Mouse (Mus musculus) ES-E14 (cell line): Measurements from ENCODE around the gene Elmo1. TPM values are rescaled to one million over a fixed set of nuclear protein-coding genes. Genes with fewer than 3 reads are reported as not detected.

Source experiments
- DNase-seq: peaks from one replicate; pipeline ENCODE4 v3.0.0-alpha.2; 2013; ENCODE audit warnings: low read depth, low spot score
- H3K27ac ChIP-seq: 2 replicates; pipeline ENCODE4 v1.5.1; 2012; ENCODE audit warnings: low read depth, mild to moderate bottlenecking, low read length, moderate library complexity, mixed read lengths; ENCODE audit not compliant: poor library complexity, insufficient read depth, severe bottlenecking
- H3K36me3 ChIP-seq: 2 replicates; pipeline ENCODE4 v1.6.1; 2012; ENCODE audit warnings: mild to moderate bottlenecking, low read length, moderate library complexity, mixed read lengths; ENCODE audit not compliant: control insufficient read depth, poor library complexity, insufficient read depth, severe bottlenecking
- H3K4me1 ChIP-seq, 2 experiments: fragments of 150-350 bp in 1 of 2; sonication (generic) in 1 of 2; 2 replicates each; pipeline ENCODE4 v1.6.1; 2012; ENCODE audit warnings: low read length in 2 of 2, mild to moderate bottlenecking in 1 of 2, mixed read lengths in 1 of 2; ENCODE audit not compliant: control insufficient read depth in 2 of 2, insufficient read depth in 2 of 2, poor library complexity in 1 of 2
- H3K4me3 ChIP-seq, 2 experiments: fragments of 150-350 bp in 1 of 2; sonication (generic) in 1 of 2; 2 replicates each; pipeline ENCODE4 v1.5.1; 2012; ENCODE audit warnings: low read length in 2 of 2, low read depth in 1 of 2, mild to moderate bottlenecking in 1 of 2, mixed read lengths in 1 of 2; ENCODE audit not compliant: insufficient read depth in 1 of 2, poor library complexity in 1 of 2, severe bottlenecking in 1 of 2
- H3K9ac ChIP-seq: 2 replicates; pipeline ENCODE4 v1.6.1; 2012; ENCODE audit warnings: low read depth, mild to moderate bottlenecking, low read length, mixed read lengths; ENCODE audit not compliant: poor library complexity, insufficient read depth, severe bottlenecking
- H3K9me3 ChIP-seq: fragments of 150-350 bp; sonication (generic); 2 replicates; pipeline ENCODE4 v1.6.1; 2012; ENCODE audit warnings: low read depth, mild to moderate bottlenecking, low read length; ENCODE audit not compliant: control insufficient read depth, insufficient read depth
- CHD2 ChIP-seq: IDR thresholded peaks from 2 replicates; pipeline ENCODE4 v1.6.1; 2014; ENCODE audit warnings: mild to moderate bottlenecking, low read depth, low read length, inconsistent platforms
- HCFC1 ChIP-seq: IDR thresholded peaks from 2 replicates; pipeline ENCODE4 v1.6.1; 2012; ENCODE audit warnings: low read length, inconsistent platforms, borderline replicate concordance; ENCODE audit not compliant: insufficient read depth
- MAFK ChIP-seq: IDR thresholded peaks from 2 replicates; pipeline ENCODE4 v1.6.1; 2014; ENCODE audit warnings: mild to moderate bottlenecking, low read depth, low read length, inconsistent platforms; ENCODE audit not compliant: insufficient read depth
- ZC3H11A ChIP-seq: IDR thresholded peaks from 2 replicates; pipeline ENCODE4 v1.6.1; 2012; ENCODE audit warnings: low read depth, mild to moderate bottlenecking, inconsistent platforms, low read length, borderline replicate concordance
- ZNF384 ChIP-seq: IDR thresholded peaks from 2 replicates; pipeline ENCODE4 v1.6.1; 2012; ENCODE audit warnings: low read depth, low read length, inconsistent platforms
- in situ Hi-C, 2 experiments: fragments of 600-800 bp; cut with MboI; formaldehyde crosslinking; loops; one replicate each; pipeline ENCODE4 v1.15.1; 2025; ENCODE audit warnings: low sequenced_read_pairs in 2 of 2, inconsistent platforms in 1 of 2; ENCODE audit not compliant: unreplicated experiment in 2 of 2
- total RNA-seq: library from RNA; depleted of rRNA; stranded (reverse); fragments of 300-350 nt; gene quantifications from 2 replicates; pipeline ENCODE4 v1.2.3, GENCODE M21; 2012

Elmo1 gene
- total RNA-seq, 1 experiment, result 3.7 TPM

DNA sequence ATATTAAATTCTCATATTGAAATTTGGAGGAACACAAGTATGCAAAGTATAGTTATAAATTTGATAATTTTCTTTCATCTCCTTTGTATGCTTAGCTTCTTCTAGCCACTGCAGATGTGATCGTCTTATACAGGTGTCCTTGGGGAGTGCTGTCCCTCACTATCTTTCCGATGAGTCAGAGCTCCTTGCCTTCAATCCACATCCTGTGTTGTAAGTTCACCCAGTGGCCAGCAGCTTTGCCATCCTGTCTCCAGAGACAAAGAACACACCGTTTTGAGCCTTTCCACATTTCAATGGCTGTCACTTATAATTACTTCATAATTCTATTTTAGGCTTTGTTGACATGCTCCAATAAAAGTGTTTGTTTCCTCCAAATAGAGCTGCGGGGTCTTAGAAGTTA, 425.7 kb downstream of the Elmo1 start:
- Histone ChIP-seq H3K9me3 (no peaks in the 10 kb centered on the region), H3K36me3 (no peaks in the 10 kb centered on the region), H3K4me1 (no peaks in the 10 kb centered on the region), H3K9ac (no peak overlapping the region), H3K4me3 (no peak overlapping the region), H3K27ac (no peak overlapping the region)
- DNase-seq, result no peak
- in situ Hi-C loops, result no loop called here
- TF ChIP-seq MAFK (no peak), ZC3H11A (no peak), HCFC1 (no peak)

DNA sequence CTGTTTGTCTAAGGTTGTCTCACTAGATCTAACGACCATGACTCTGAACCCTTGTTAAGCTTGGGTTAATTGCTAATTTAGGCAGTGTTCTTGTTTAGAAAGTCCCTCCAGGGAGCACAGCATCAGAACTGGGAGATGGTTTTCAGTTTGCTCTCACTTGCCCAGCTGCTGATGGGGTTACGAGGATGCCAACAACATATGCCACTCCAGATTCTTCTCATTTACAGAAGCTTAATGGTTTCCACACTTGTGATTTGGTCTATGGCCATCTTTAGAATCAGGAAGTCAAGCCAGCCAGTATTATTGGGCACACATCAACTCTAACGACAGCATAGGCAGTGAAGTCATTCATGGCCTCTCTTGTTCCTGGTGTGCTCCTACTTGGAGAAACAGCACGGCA, 427.3 kb downstream of the Elmo1 start:
- TF ChIP-seq ZNF384, result no peak
- no peak for TF ChIP-seq MAFK
- no peak for TF ChIP-seq HCFC1
- no peak for TF ChIP-seq CHD2
- no peak for TF ChIP-seq ZC3H11A
- no peak for DNase-seq
- Histone ChIP-seq H3K27ac (no peak overlapping the region), H3K9me3 (no peaks in the 10 kb centered on the region), H3K36me3 (no peaks in the 10 kb centered on the region), H3K9ac (no peak overlapping the region), H3K4me1 (no peaks in the 10 kb centered on the region), H3K4me3 (no peak overlapping the region)
- in situ Hi-C loops, result no loop called here

DNA sequence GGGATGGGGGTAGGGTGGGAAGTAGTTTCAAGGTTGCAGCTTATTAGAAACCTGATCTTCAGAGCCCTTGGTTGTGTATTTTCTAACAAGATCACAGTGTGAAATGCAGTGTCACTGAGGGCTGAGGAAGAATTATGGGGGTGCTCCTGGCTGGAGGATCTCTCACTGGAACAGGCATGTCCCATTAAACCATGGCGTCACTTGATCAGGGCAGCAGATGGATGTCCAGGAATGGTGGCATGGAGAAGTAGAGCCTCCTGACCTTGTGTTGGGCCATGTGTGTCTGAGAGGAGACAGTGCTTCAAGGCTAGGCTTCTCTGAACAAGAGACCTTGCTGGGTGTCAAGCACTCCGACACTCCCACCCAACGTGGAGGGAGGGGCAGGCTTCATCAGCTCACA, 431.1 kb downstream of the Elmo1 start:
- Histone ChIP-seq H3K36me3 (no peaks in the 10 kb centered on the region), H3K27ac (no peak overlapping the region), H3K9me3 (no peaks in the 10 kb centered on the region), H3K4me3 (no peak overlapping the region), H3K4me1 (no peaks in the 10 kb centered on the region), H3K9ac (no peak overlapping the region)
- TF ChIP-seq MAFK (no peak), ZNF384 (no peak), ZC3H11A (no peak), HCFC1 (no peak)
- in situ Hi-C loops, result no loop called here
- DNase-seq, result no peak

DNA sequence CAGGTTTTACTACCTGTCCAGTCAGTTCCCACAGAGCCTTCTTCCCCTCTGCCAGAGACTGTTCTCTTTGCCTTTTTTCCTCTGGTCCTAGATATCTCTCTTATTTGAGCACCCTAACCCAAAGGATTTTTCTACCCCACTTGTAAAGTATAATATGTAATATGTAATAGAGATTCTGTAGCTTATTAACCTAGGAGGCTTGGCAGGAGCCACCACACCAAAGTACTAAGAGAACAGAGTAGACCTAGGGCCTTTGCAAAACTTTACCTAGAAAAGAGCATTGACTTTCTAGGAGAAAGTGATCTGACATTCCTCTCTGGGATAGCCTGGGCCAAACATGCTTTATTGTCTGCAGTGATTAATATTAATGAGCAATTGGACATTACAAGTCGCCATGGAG, 433.3 kb downstream of the Elmo1 start:
- no peak overlapping the region for H3K9ac ChIP-seq
- in situ Hi-C loops, result no loop called here
- no peak overlapping the region for H3K27ac ChIP-seq
- TF ChIP-seq ZC3H11A (no peak), CHD2 (no peak), HCFC1 (no peak), ZNF384 (no peak), MAFK (no peak)
- H3K4me3 ChIP-seq, result no peak overlapping the region
- no peak for DNase-seq
- no peaks in the 10 kb centered on the region for H3K36me3 ChIP-seq
- no peaks in the 10 kb centered on the region for H3K4me1 ChIP-seq
- no peaks in the 10 kb centered on the region for H3K9me3 ChIP-seq

DNA sequence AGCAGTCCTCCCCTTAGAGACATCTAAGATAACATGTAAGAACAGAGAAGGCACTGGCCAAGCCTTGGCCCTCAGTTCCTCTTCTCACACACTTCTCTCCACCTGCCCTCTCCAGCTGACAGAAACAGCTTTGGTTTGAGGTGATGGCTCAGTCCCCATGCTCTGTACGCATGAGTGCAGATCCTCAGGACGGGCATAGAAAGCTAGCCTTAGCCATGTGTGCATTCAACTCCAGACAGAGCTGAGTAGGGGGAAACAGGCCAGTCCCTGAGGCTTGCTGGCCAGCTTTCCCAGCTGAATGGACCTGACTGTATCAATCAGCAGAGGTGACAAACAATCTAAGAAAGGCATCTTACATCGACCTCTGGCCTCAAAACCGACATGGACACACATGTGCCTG, 435.4 kb downstream of the Elmo1 start:
- Histone ChIP-seq H3K9ac (no peak overlapping the region), H3K36me3 (no peaks in the 10 kb centered on the region), H3K27ac (no peak overlapping the region), H3K4me3 (no peak overlapping the region), H3K4me1 (no peaks in the 10 kb centered on the region), H3K9me3 (no peaks in the 10 kb centered on the region)
- TF ChIP-seq HCFC1, result no peak
- TF ChIP-seq ZNF384, result no peak
- DNase-seq, result no peak
- in situ Hi-C loops, result no loop called here
